Mouse (Mus musculus): ENCODE measurements around the gene Usp39. TPM values are rescaled to one million over a fixed set of nuclear protein-coding genes. Genes with fewer than 3 reads are reported as not detected.

Gene Usp39
- polyA plus RNA-seq, 1 experiment: 33.4 TPM

- Histone ChIP-seq H3K4me3 (ENCODE audit: insufficient read depth, low read length) (no peak overlapping the region), H3K4me1 (ENCODE audit: control insufficient read depth, insufficient read depth, low read length) (no peaks in the 10 kb centered on the region), H3K27ac (ENCODE audit: insufficient read depth, low read length) (no peak overlapping the region)
- TF ChIP-seq POLR2A (IDR thresholded peaks at IDR 0.05; ENCODE audit: extremely low read depth, insufficient read depth, low read length) (no peak), CTCF (IDR thresholded peaks at IDR 0.05; ENCODE audit: extremely low read depth, insufficient read depth, low read length) (no peak)
These were observed 73.9 kb downstream of the Usp39 start for GRCm38 (mm10) chr6:72270952-72271519.

- no peak overlapping the region for H3K27ac ChIP-seq (ENCODE audit: insufficient read depth, low read length)
- no peaks in the 10 kb centered on the region for H3K4me1 ChIP-seq (ENCODE audit: control insufficient read depth, insufficient read depth, low read length)
- H3K4me3 ChIP-seq (ENCODE audit: insufficient read depth, low read length): no peak overlapping the region
- TF ChIP-seq CTCF (IDR thresholded peaks at IDR 0.05; ENCODE audit: extremely low read depth, insufficient read depth, low read length): no peak
- TF ChIP-seq POLR2A (IDR thresholded peaks at IDR 0.05; ENCODE audit: extremely low read depth, insufficient read depth, low read length): no peak
These were observed 74.7 kb downstream of the Usp39 start for GRCm38 (mm10) chr6:72270258-72270657.

Other genes starting within 250 kb of the Usp39 start
- 126 and 133 TPM in 2 replicates for gene St3gal5, start 247.6 kb downstream of the Usp39 start, polyA plus RNA-seq (2012; rRNA removed)
- gene Atoh8, start 109.6 kb downstream of the Usp39 start, polyA plus RNA-seq (2012; rRNA removed): 2.1 and 2.5 TPM in 2 replicates
- gene Sftpb, start 40.6 kb downstream of the Usp39 start, polyA plus RNA-seq (2012; rRNA removed): not detected in 2 replicates
- gene 0610030E20Rik, start 2.1 kb upstream of the Usp39 start, polyA plus RNA-seq (2012; rRNA removed): 18.9 and 20.0 TPM in 2 replicates
- gene Tmem150a, start 10.3 kb upstream of the Usp39 start, polyA plus RNA-seq (2012; rRNA removed): 23.4 and 24.9 TPM in 2 replicates
- 73.6 and 83.5 TPM in 2 replicates for gene Rnf181, start 21.8 kb upstream of the Usp39 start, polyA plus RNA-seq (2012; rRNA removed)
- gene Vamp5, start 35.3 kb upstream of the Usp39 start, polyA plus RNA-seq (2012; rRNA removed): 10.7 and 11.0 TPM in 2 replicates
- 30.6 and 31.7 TPM in 2 replicates for gene Vamp8, start 45.5 kb upstream of the Usp39 start, polyA plus RNA-seq (2012; rRNA removed)
- gene Ggcx, start 69.1 kb upstream of the Usp39 start, polyA plus RNA-seq (2012; rRNA removed): 17.7 and 22.5 TPM in 2 replicates
- gene Mat2a, start 94.4 kb upstream of the Usp39 start, polyA plus RNA-seq (2012; rRNA removed): 172 and 180 TPM in 2 replicates
- gene Sh2d6, start 176.5 kb upstream of the Usp39 start, polyA plus RNA-seq (2012; rRNA removed): 0.48 and 0.72 TPM in 2 replicates
- gene Capg, start 199.2 kb upstream of the Usp39 start, polyA plus RNA-seq (2012; rRNA removed): 3.0 and 3.1 TPM in 2 replicates